Mouse (Mus musculus): ENCODE measurements around the gene Appl2. TPM values are rescaled to one million over a fixed set of nuclear protein-coding genes. Genes with fewer than 3 reads are reported as not detected.

Gene Appl2
- total and polyA plus RNA-seq, 3 experiments, result 25.7 to 41.4 (median 40.7) TPM

GRCm38 (mm10) chr10:83630899-83631298 is 17.6 kb downstream of the Appl2 start:
- Histone ChIP-seq H3K9ac (ENCODE audit: low read depth, low read length) (no peak overlapping the region), H3K79me2 (replicated peaks; ENCODE audit: control insufficient read depth, insufficient read depth, low read length) (no peaks in the 10 kb centered on the region), H3K36me3 (ENCODE audit: control insufficient read depth, insufficient read depth, low read length) (no peaks in the 10 kb centered on the region), H3K27ac (no peak overlapping the region), H3K27me3 (ENCODE audit: control insufficient read depth, insufficient read depth, low read length) (no peaks in the 10 kb centered on the region), H3K4me1 (ENCODE audit: control insufficient read depth, insufficient read depth, low read length) (peaks cover 8% of the 10 kb centered on the region), H3K4me3 (no peak overlapping the region)
- TF ChIP-seq POLR2A (IDR thresholded peaks at IDR 0.05; ENCODE audit: insufficient read depth, low read depth, low read length) (no peak), CTCF (IDR thresholded peaks at IDR 0.05) (no peak), EP300 (IDR thresholded peaks at IDR 0.05; ENCODE audit: insufficient read depth, low read depth, low read length) (no peak)
- WGBS, result 19% methylated on average over 3 of the region's 3 CpGs
- DNase-seq, result peak in 1 of 2 experiments; percentile 59
- intact Hi-C loops (cut with DNase I), result no loop called here

GRCm38 (mm10) chr10:83629878-83630277 is 18.7 kb downstream of the Appl2 start:
- H3K4me3 ChIP-seq, result no peak overlapping the region
- intact Hi-C loops (cut with DNase I), result no loop called here
- H3K36me3 ChIP-seq (ENCODE audit: control insufficient read depth, insufficient read depth, low read length), result no peaks in the 10 kb centered on the region
- H3K27me3 ChIP-seq (ENCODE audit: control insufficient read depth, insufficient read depth, low read length), result no peaks in the 10 kb centered on the region
- H3K27ac ChIP-seq, result no peak overlapping the region
- H3K4me1 ChIP-seq (ENCODE audit: control insufficient read depth, insufficient read depth, low read length), result peaks cover 4% of the 10 kb centered on the region
- H3K9ac ChIP-seq (ENCODE audit: low read depth, low read length), result no peak overlapping the region
- H3K79me2 ChIP-seq (replicated peaks; ENCODE audit: control insufficient read depth, insufficient read depth, low read length), result no peaks in the 10 kb centered on the region
- TF ChIP-seq EP300 (IDR thresholded peaks at IDR 0.05; ENCODE audit: insufficient read depth, low read depth, low read length), result no peak
- TF ChIP-seq CTCF (IDR thresholded peaks at IDR 0.05), result no peak
- no peak for DNase-seq
- 96% methylated on average over 5 of the region's 5 CpGs for WGBS

GRCm38 (mm10) chr10:83629190-83629781 is 19.3 kb downstream of the Appl2 start:
- Histone ChIP-seq H3K4me3 (no peak overlapping the region), H3K27ac (no peak overlapping the region), H3K27me3 (ENCODE audit: control insufficient read depth, insufficient read depth, low read length) (no peaks in the 10 kb centered on the region), H3K79me2 (replicated peaks; ENCODE audit: control insufficient read depth, insufficient read depth, low read length) (no peaks in the 10 kb centered on the region), H3K36me3 (ENCODE audit: control insufficient read depth, insufficient read depth, low read length) (no peaks in the 10 kb centered on the region), H3K9ac (ENCODE audit: low read depth, low read length) (no peak overlapping the region), H3K4me1 (ENCODE audit: control insufficient read depth, insufficient read depth, low read length) (peaks cover 4% of the 10 kb centered on the region)
- WGBS, result 68% methylated on average over 12 of the region's 12 CpGs
- intact Hi-C loops (cut with DNase I), result no loop called here
- TF ChIP-seq POLR2A (IDR thresholded peaks at IDR 0.05; ENCODE audit: insufficient read depth, low read depth, low read length), result no peak
- TF ChIP-seq CTCF (IDR thresholded peaks at IDR 0.05), result no peak
- no peak for TF ChIP-seq EP300 (IDR thresholded peaks at IDR 0.05; ENCODE audit: insufficient read depth, low read depth, low read length)
- DNase-seq, result peak in 1 of 2 experiments; percentile 41

GRCm38 (mm10) chr10:83628241-83628640 is 20.3 kb downstream of the Appl2 start:
- Histone ChIP-seq H3K27ac (no peak overlapping the region), H3K79me2 (replicated peaks; ENCODE audit: control insufficient read depth, insufficient read depth, low read length) (no peaks in the 10 kb centered on the region), H3K9ac (ENCODE audit: low read depth, low read length) (no peak overlapping the region), H3K4me3 (no peak overlapping the region), H3K36me3 (ENCODE audit: control insufficient read depth, insufficient read depth, low read length) (no peaks in the 10 kb centered on the region), H3K27me3 (ENCODE audit: control insufficient read depth, insufficient read depth, low read length) (no peaks in the 10 kb centered on the region), H3K4me1 (ENCODE audit: control insufficient read depth, insufficient read depth, low read length) (peaks cover 4% of the 10 kb centered on the region; the same call in 1 of the 2 replicates)
- TF ChIP-seq CTCF (IDR thresholded peaks at IDR 0.05), result no peak
- WGBS, result 83% methylated on average over 4 of the region's 4 CpGs
- intact Hi-C loops (cut with DNase I), result no loop called here
- no peak for DNase-seq

DNA sequence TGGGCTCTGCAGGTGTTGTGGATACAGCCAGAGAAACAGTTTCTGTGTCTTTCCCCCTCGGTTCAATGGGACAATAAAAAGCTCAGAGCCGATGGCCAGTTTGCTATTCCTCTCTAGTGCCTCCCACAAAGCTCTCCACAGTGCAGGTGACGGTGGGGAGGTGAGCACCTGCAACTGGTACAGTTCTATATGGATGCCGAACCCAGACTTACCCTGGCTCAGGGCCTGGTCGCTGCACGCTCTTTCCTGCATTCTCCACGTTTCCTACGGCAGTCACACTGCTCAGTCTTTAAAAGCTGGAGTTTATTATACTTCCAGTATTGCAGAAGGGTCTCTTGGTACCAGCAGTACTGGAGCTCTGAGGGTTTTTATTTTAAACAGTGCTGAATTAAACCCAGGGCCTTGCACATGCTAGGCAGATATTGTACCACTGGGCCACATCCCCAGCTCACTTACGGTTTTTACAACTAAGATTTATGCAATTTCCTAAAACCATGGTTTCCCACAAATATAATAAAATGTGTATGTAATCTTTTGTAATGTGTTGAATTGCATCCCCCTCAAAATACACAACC is 21.3 kb downstream of the Appl2 start:
- Histone ChIP-seq H3K79me2 (replicated peaks; ENCODE audit: control insufficient read depth, insufficient read depth, low read length) (no peaks in the 10 kb centered on the region), H3K4me1 (ENCODE audit: control insufficient read depth, insufficient read depth, low read length) (peaks cover 4% of the 10 kb centered on the region; the same call in 1 of the 2 replicates), H3K9ac (ENCODE audit: low read depth, low read length) (no peak overlapping the region), H3K4me3 (no peak overlapping the region), H3K27ac (no peak overlapping the region), H3K36me3 (ENCODE audit: control insufficient read depth, insufficient read depth, low read length) (no peaks in the 10 kb centered on the region), H3K27me3 (ENCODE audit: control insufficient read depth, insufficient read depth, low read length) (no peaks in the 10 kb centered on the region)
- intact Hi-C loops (cut with DNase I), result no loop called here
- no peak for DNase-seq
- 94% methylated on average over 9 of the region's 9 CpGs for WGBS
- TF ChIP-seq EP300 (IDR thresholded peaks at IDR 0.05; ENCODE audit: insufficient read depth, low read depth, low read length), result no peak
- TF ChIP-seq CTCF (IDR thresholded peaks at IDR 0.05), result no peak
- no peak for TF ChIP-seq POLR2A (IDR thresholded peaks at IDR 0.05; ENCODE audit: insufficient read depth, low read depth, low read length)

DNA sequence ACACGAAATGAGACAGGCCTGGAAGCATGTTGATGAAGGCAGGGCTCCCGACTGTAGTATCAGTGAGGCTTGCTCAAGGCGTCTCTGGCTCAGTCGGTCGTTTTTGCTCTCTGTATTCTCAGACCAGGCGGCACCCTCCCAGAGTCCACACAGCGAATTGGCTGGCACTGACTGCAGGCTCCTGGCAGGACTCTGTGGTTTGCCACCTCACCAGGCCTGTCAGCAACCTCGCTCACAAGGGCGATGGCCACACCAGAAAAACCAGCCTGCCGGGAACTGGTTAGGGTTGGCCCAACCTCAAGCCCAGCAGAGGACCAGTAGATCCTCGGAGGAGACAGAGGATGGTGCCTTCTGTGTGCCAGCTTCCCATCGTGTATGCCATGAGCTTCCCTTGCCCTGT is 23.7 kb downstream of the Appl2 start:
- 61% methylated on average over 12 of the region's 12 CpGs for WGBS
- DNase-seq, result peak in 1 of 2 experiments; percentile 60
- TF ChIP-seq POLR2A (IDR thresholded peaks at IDR 0.05; ENCODE audit: insufficient read depth, low read depth, low read length) (no peak), EP300 (IDR thresholded peaks at IDR 0.05; ENCODE audit: insufficient read depth, low read depth, low read length) (no peak), CTCF (IDR thresholded peaks at IDR 0.05) (no peak)
- intact Hi-C loops (cut with DNase I), result no loop called here
- Histone ChIP-seq H3K4me3 (no peak overlapping the region), H3K27me3 (ENCODE audit: control insufficient read depth, insufficient read depth, low read length) (no peaks in the 10 kb centered on the region), H3K27ac (no peak overlapping the region), H3K9ac (ENCODE audit: low read depth, low read length) (no peak overlapping the region), H3K4me1 (ENCODE audit: control insufficient read depth, insufficient read depth, low read length) (peaks cover 3% of the 10 kb centered on the region; the same call in 1 of the 2 replicates), H3K79me2 (replicated peaks; ENCODE audit: control insufficient read depth, insufficient read depth, low read length) (no peaks in the 10 kb centered on the region), H3K36me3 (ENCODE audit: control insufficient read depth, insufficient read depth, low read length) (no peaks in the 10 kb centered on the region)

All from heart, adult 2 months (tissue).